Mouse (Mus musculus): Measurements from ENCODE around the gene 1810009A15Rik. TPM values are rescaled to one million over a fixed set of nuclear protein-coding genes. Genes with fewer than 3 reads are reported as not detected.

1810009A15Rik gene
- polyA plus RNA-seq, 1 experiment from 2014 or later = 86.6 TPM

- Histone ChIP-seq H3K27me3 (replicated peaks; ENCODE audit: control insufficient read depth, insufficient read depth, low read length) (no peaks in the 10 kb centered on the region), H3K9me3 (ENCODE audit: control insufficient read depth, low read length) (no peaks in the 10 kb centered on the region), H3K27ac (replicated peaks; ENCODE audit: low read depth, low read length) (peak overlapping the region; percentile 75), H3K4me2 (ENCODE audit: low read depth, low read length) (peak overlapping the region; percentile 90), H3K36me3 (ENCODE audit: control insufficient read depth, insufficient read depth, low read length) (peaks cover 25% of the 10 kb centered on the region), H3K4me3 (ENCODE audit: low read depth, low read length) (peak overlapping the region; percentile 78), H3K4me1 (ENCODE audit: control insufficient read depth, insufficient read depth, low read length) (peaks cover 4% of the 10 kb centered on the region; the same call in 1 of the 2 replicates), H3K9ac (ENCODE audit: low read depth, low read length) (peak overlapping the region; percentile 96)
- 60% methylated on average over 9 of the region's 9 CpGs for WGBS
- no peak for DNase-seq (ENCODE audit: low spot score)
- ATAC-seq (ENCODE audit: low read depth) = no peak
Observed at GRCm38 (mm10) chr19:8870838-8871237, 17.8 kb upstream of the 1810009A15Rik start.

- peaks cover 32% of the 10 kb centered on the region for H3K36me3 ChIP-seq (ENCODE audit: control insufficient read depth, insufficient read depth, low read length)
Observed at GRCm38 (mm10) chr19:8871267-8872186, 17.1 kb upstream of the 1810009A15Rik start, which contains the start of gene Ubxn1. TSS of gene Ubxn1 (plus strand) at chr19:8871496.

GRCm38 (mm10) chr19:8872266-8872840 lies 16.3 kb upstream of the 1810009A15Rik start:
- Histone ChIP-seq H3K9me3 (ENCODE audit: control insufficient read depth, low read length) (no peaks in the 10 kb centered on the region), H3K9ac (ENCODE audit: low read depth, low read length) (peak overlapping the region; percentile 96), H3K36me3 (ENCODE audit: control insufficient read depth, insufficient read depth, low read length) (peaks cover 38% of the 10 kb centered on the region), H3K4me2 (ENCODE audit: low read depth, low read length) (peak overlapping the region; percentile 90), H3K27ac (replicated peaks; ENCODE audit: low read depth, low read length) (peak overlapping the region; percentile 74; the same call in 1 of the 2 replicates), H3K4me3 (ENCODE audit: low read depth, low read length) (peak overlapping the region; percentile 78), H3K4me1 (ENCODE audit: control insufficient read depth, insufficient read depth, low read length) (peaks cover 4% of the 10 kb centered on the region; the same call in 1 of the 2 replicates), H3K27me3 (replicated peaks; ENCODE audit: control insufficient read depth, insufficient read depth, low read length) (no peaks in the 10 kb centered on the region)
- no peak for ATAC-seq (ENCODE audit: low read depth)
- no peak for DNase-seq (ENCODE audit: low spot score)
- 71% methylated on average over 10 of the region's 10 CpGs for WGBS

More at GRCm38 (mm10) chr19:8871267-8872186, 17.1 kb upstream of the 1810009A15Rik start, which contains the start of gene Ubxn1:
- Histone ChIP-seq H3K4me1 (ENCODE audit: control insufficient read depth, insufficient read depth, low read length) (peaks cover 4% of the 10 kb centered on the region; the same call in 1 of the 2 replicates), H3K9me3 (ENCODE audit: control insufficient read depth, low read length) (no peaks in the 10 kb centered on the region), H3K4me3 (ENCODE audit: low read depth, low read length) (peak within 1 kb of the TSS; percentile 78), H3K9ac (ENCODE audit: low read depth, low read length) (peak within 1 kb of the TSS; percentile 96), H3K27me3 (replicated peaks; ENCODE audit: control insufficient read depth, insufficient read depth, low read length) (no peaks in the 10 kb centered on the region), H3K27ac (replicated peaks; ENCODE audit: low read depth, low read length) (peak within 1 kb of the TSS; percentile 75), H3K4me2 (ENCODE audit: low read depth, low read length) (peak within 1 kb of the TSS; percentile 90)
- WGBS = under 1% methylated on average over 42 of the region's 59 CpGs
- peak; percentile 99 for DNase-seq (ENCODE audit: low spot score)
- peak; percentile 98 for ATAC-seq (ENCODE audit: low read depth)

- Histone ChIP-seq H3K9ac (ENCODE audit: low read depth, low read length) (no peak overlapping the region), H3K27me3 (replicated peaks; ENCODE audit: control insufficient read depth, insufficient read depth, low read length) (no peaks in the 10 kb centered on the region), H3K4me2 (ENCODE audit: low read depth, low read length) (no peak overlapping the region), H3K27ac (replicated peaks; ENCODE audit: low read depth, low read length) (no peak overlapping the region), H3K4me3 (ENCODE audit: low read depth, low read length) (no peak overlapping the region), H3K9me3 (ENCODE audit: control insufficient read depth, low read length) (no peaks in the 10 kb centered on the region), H3K36me3 (ENCODE audit: control insufficient read depth, insufficient read depth, low read length) (peaks cover 38% of the 10 kb centered on the region), H3K4me1 (ENCODE audit: control insufficient read depth, insufficient read depth, low read length) (peaks cover 11% of the 10 kb centered on the region; the same call in 1 of the 2 replicates)
- WGBS = 95% methylated on average over 7 of the region's 7 CpGs
- DNase-seq (ENCODE audit: low spot score) (no peak), ATAC-seq (ENCODE audit: low read depth) (no peak)
Observed at GRCm38 (mm10) chr19:8875031-8875430, 13.6 kb upstream of the 1810009A15Rik start.

GRCm38 (mm10) chr19:8880311-8881033 lies 8.2 kb upstream of the 1810009A15Rik start, which contains the start of gene Uqcc3:
TSS of gene Uqcc3 (minus strand) at chr19:8880923.
- H3K4me1 ChIP-seq (ENCODE audit: control insufficient read depth, insufficient read depth, low read length) = peaks cover 7% of the 10 kb centered on the region; the same call in 1 of the 2 replicates
- H3K9ac ChIP-seq (ENCODE audit: low read depth, low read length) = peak within 1 kb of the TSS; percentile 74
- peak within 1 kb of the TSS; percentile 67 for H3K27ac ChIP-seq (replicated peaks; ENCODE audit: low read depth, low read length)
- H3K9me3 ChIP-seq (ENCODE audit: control insufficient read depth, low read length) = no peaks in the 10 kb centered on the region
- H3K36me3 ChIP-seq (ENCODE audit: control insufficient read depth, insufficient read depth, low read length) = peaks cover 16% of the 10 kb centered on the region
- H3K4me3 ChIP-seq (ENCODE audit: low read depth, low read length) = peak within 1 kb of the TSS; percentile 60
- peak within 1 kb of the TSS; percentile 77 for H3K4me2 ChIP-seq (ENCODE audit: low read depth, low read length)
- ATAC-seq (ENCODE audit: low read depth) (peak; percentile 98), DNase-seq (ENCODE audit: low spot score) (peak; percentile 96)
- under 1% methylated on average over 42 of the region's 42 CpGs for WGBS
- no peaks in the 10 kb centered on the region for H3K27me3 ChIP-seq (replicated peaks; ENCODE audit: control insufficient read depth, insufficient read depth, low read length)

GRCm38 (mm10) chr19:8881034-8881392 lies 7.6 kb upstream of the 1810009A15Rik start:
- 8% methylated on average over 3 of the region's 3 CpGs for WGBS
- H3K27ac ChIP-seq (replicated peaks; ENCODE audit: low read depth, low read length) = no peak overlapping the region

GRCm38 (mm10) chr19:8883616-8884015 lies 5.0 kb upstream of the 1810009A15Rik start, which contains the start of the genes Lbhd1 and Gm49403:
TSS of gene Lbhd1 (plus strand) at chr19:8883732.
TSS of gene Gm49403 (plus strand) at chr19:8883930.
- H3K4me3 ChIP-seq (ENCODE audit: low read depth, low read length) = no peak within 1 kb of the TSS
- H3K27me3 ChIP-seq (replicated peaks; ENCODE audit: control insufficient read depth, insufficient read depth, low read length) = no peaks in the 10 kb centered on the region
- H3K9me3 ChIP-seq (ENCODE audit: control insufficient read depth, low read length) = no peaks in the 10 kb centered on the region
- H3K36me3 ChIP-seq (ENCODE audit: control insufficient read depth, insufficient read depth, low read length) = no peaks in the 10 kb centered on the region
- no peak within 1 kb of the TSS for H3K27ac ChIP-seq (replicated peaks; ENCODE audit: low read depth, low read length)
- 75% methylated on average over 3 of the region's 3 CpGs for WGBS
- no peak within 1 kb of the TSS for H3K4me2 ChIP-seq (ENCODE audit: low read depth, low read length)
- ATAC-seq (ENCODE audit: low read depth) = no peak
- peaks cover 14% of the 10 kb centered on the region for H3K4me1 ChIP-seq (ENCODE audit: control insufficient read depth, insufficient read depth, low read length)
- no peak within 1 kb of the TSS for H3K9ac ChIP-seq (ENCODE audit: low read depth, low read length)
- no peak for DNase-seq (ENCODE audit: low spot score)

More at GRCm38 (mm10) chr19:8881034-8881392, 7.6 kb upstream of the 1810009A15Rik start:
- Histone ChIP-seq H3K4me1 (ENCODE audit: control insufficient read depth, insufficient read depth, low read length) (peaks cover 7% of the 10 kb centered on the region; the same call in 1 of the 2 replicates), H3K9me3 (ENCODE audit: control insufficient read depth, low read length) (no peaks in the 10 kb centered on the region), H3K9ac (ENCODE audit: low read depth, low read length) (peak overlapping the region; percentile 74), H3K36me3 (ENCODE audit: control insufficient read depth, insufficient read depth, low read length) (peaks cover 11% of the 10 kb centered on the region), H3K4me2 (ENCODE audit: low read depth, low read length) (peak overlapping the region; percentile 77), H3K4me3 (ENCODE audit: low read depth, low read length) (peak overlapping the region; percentile 60), H3K27me3 (replicated peaks; ENCODE audit: control insufficient read depth, insufficient read depth, low read length) (no peaks in the 10 kb centered on the region)
- peak; percentile 12; the same call in 1 of the 2 replicates for ATAC-seq (ENCODE audit: low read depth)
- DNase-seq (ENCODE audit: low spot score) = no peak

Data from embryonic facial prominence, embryonic 14.5 days (tissue).